Mouse (Mus musculus) small intestine, adult 2 months (tissue): ENCODE measurements around the gene Plekhm2. TPM values are rescaled to one million over a fixed set of nuclear protein-coding genes. Genes with fewer than 3 reads are reported as not detected.

ENCODE experiments used
- H3K27ac ChIP-seq: fragments of 200-500 bp; 2 replicates; pipeline ENCODE4 v1.5.1; 2012; ENCODE audit warnings: low read depth, low read length, control low read depth, inconsistent platforms; ENCODE audit not compliant: insufficient read depth
- H3K27me3 ChIP-seq: fragments of 200-500 bp; 2 replicates; pipeline ENCODE4 v1.6.1; 2012; ENCODE audit warnings: mild to moderate bottlenecking, moderate library complexity, low read length, inconsistent platforms; ENCODE audit not compliant: control insufficient read depth, insufficient read depth
- H3K36me3 ChIP-seq: fragments of 200-500 bp; 2 replicates; pipeline ENCODE4 v1.6.1; 2012; ENCODE audit warnings: mild to moderate bottlenecking, low read length, control low read depth, inconsistent platforms; ENCODE audit not compliant: control insufficient read depth, insufficient read depth
- H3K4me1 ChIP-seq: fragments of 200-500 bp; 2 replicates; pipeline ENCODE4 v1.6.1; 2012; ENCODE audit warnings: low read length, inconsistent platforms, mixed read lengths; ENCODE audit not compliant: control insufficient read depth, insufficient read depth, insufficient read length
- H3K4me3 ChIP-seq: fragments of 200-500 bp; 2 replicates; pipeline ENCODE4 v1.5.1; 2012; ENCODE audit warnings: low read depth, mild to moderate bottlenecking, control low read depth, inconsistent platforms, low read length, moderate library complexity
- CTCF ChIP-seq: fragments of 200-500 bp; IDR thresholded peaks from 2 replicates; pipeline ENCODE4 v1.5.1; 2012; ENCODE audit warnings: low read depth, mild to moderate bottlenecking, control low read depth, inconsistent platforms, low read length, moderate library complexity, mixed read lengths; ENCODE audit not compliant: insufficient replicate concordance, insufficient read length; ENCODE audit errors: extremely low read depth
- POLR2A ChIP-seq: fragments of 200-500 bp; IDR thresholded peaks from 2 replicates; pipeline ENCODE4 v1.6.1; 2012; ENCODE audit warnings: low read depth, mild to moderate bottlenecking, control low read depth, inconsistent platforms, low read length, moderate library complexity
- WGBS: fragments of 180-500 bp; shearing (Covaris S2); methylation state at CpG from one replicate; pipeline ENCODE4 v1.1.7; 2018; 5-methylcytosine and 5-hydroxymethylcytosine counted together
- polyA plus RNA-seq: library from polyadenylated mRNA; depleted of rRNA; stranded (reverse); fragments of >200 nt; gene quantifications from 2 replicates; pipeline ENCODE4 v1.2.3, GENCODE M21; 2012

Gene Plekhm2
- polyA plus RNA-seq, 1 experiment = 17.0 TPM

DNA sequence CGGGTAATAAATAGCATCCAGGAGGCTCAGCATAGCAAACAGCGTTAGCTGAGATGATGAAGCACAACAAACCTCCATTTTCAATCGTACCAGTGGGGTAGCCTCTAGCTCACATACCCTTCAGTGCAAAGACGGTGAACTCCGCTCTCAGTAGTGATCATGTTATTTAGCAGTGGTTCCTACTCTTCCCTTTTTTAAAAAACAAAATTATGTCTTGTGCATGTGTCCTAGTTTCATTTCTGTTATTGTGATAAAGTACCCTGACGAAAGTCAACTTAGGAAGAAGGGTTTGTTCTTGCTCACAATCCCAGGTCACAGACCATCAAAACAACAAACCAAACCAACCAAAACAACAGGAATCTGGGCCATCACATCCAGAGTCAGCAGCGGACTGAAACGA is 18.7 kb downstream of the Plekhm2 start:
- no peak overlapping the region for H3K27ac ChIP-seq

DNA sequence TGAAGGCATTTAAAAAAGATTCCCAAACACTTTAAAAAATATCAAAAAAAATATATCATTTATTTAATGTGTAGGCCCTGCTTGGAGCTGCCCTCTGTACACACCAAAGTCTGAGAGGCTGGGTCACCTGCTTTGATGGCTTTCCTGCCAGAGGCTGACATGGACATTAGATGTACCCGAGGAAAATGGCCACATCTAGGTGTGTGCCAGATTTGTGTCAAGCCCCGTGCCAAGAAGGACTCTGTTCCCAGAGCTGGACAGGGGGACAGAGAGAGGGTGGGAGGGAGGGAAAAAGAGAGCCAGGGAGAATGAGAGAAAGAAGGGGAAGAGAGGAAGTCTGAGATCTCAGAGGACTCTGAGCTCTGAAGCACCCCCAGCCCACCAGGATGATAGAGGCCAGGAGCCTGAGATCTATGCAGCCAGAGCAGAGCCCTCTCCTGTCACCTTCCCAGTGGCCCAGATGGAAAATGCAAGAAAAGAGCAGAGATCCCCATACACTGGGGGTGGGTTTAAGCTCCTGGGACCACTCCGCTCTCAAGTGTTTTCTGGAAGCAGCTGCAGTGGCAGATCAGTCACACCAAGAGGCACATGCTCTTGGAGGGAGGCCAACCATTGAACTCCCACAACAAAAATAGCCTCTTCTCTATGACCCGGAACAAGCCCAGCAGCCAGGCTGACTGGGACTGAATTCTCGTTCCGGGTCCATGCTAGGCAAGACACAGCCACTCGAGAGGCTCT is 21.4 kb downstream of the Plekhm2 start:
- no peaks in the 10 kb centered on the region for H3K27me3 ChIP-seq
- WGBS = 40% methylated on average over 7 of the region's 7 CpGs
- TF ChIP-seq POLR2A (no peak), CTCF (no peak)
- no peak overlapping the region for H3K27ac ChIP-seq
- peaks cover 6% of the 10 kb centered on the region; the same call in 1 of the 2 replicates for H3K36me3 ChIP-seq
- H3K4me3 ChIP-seq = no peak overlapping the region
- peaks cover 6% of the 10 kb centered on the region for H3K4me1 ChIP-seq

More for the DNA sequence above, 18.7 kb downstream of the Plekhm2 start:
- WGBS = 91% methylated on average over 8 of the region's 8 CpGs
- Histone ChIP-seq H3K36me3 (peaks cover 2% of the 10 kb centered on the region; the same call in 1 of the 2 replicates), H3K4me3 (no peak overlapping the region), H3K27me3 (no peaks in the 10 kb centered on the region), H3K4me1 (peaks cover 6% of the 10 kb centered on the region)
- TF ChIP-seq POLR2A = no peak
- no peak for TF ChIP-seq CTCF

DNA sequence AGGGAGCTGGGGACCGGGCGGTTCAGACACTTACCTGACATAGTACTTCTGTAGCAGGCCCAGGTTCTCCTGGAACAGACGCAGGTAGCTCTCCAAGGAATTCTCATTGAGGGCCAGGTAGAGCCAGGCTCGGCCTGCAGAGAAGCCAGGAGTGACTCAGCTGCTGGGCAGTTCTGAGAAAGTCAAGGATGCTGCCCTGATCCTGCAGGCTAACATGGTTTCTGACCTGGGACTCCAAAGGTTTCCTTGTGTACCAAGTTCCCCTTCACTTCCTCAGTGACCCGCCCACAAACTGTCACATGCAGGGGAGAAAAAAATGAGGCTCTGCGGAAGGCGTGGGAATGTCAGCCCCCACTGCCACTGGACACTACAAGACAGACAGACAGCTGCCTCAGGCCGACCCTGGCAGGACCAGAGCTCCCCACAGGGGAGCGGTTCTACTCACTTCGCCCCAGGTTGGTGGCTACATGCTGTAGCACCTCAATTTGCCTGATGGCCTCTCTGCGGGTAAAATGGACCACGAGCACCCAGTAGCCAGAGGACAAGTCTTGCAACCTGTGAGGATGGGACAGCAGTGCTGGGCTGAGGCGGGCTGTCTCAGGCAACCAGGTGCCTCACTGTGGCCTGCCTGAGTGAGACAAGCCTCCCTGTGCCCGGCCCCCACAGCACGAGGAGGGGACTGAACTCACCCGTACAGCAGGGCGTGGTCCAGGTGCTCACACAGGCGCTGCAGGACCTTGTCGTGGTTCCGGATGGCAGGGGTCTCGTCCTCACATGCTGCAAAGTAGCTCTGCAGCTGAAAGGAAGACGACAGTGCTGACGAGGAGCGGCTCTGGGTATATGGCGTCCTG is 22.5 kb downstream of the Plekhm2 start:
- Histone ChIP-seq H3K36me3 (peaks cover 10% of the 10 kb centered on the region; the same call in 1 of the 2 replicates), H3K4me1 (peaks cover 6% of the 10 kb centered on the region), H3K27ac (no peak overlapping the region), H3K4me3 (no peak overlapping the region), H3K27me3 (no peaks in the 10 kb centered on the region)
- 79% methylated on average over 25 of the region's 25 CpGs for WGBS
- TF ChIP-seq CTCF (no peak), POLR2A (no peak)

DNA sequence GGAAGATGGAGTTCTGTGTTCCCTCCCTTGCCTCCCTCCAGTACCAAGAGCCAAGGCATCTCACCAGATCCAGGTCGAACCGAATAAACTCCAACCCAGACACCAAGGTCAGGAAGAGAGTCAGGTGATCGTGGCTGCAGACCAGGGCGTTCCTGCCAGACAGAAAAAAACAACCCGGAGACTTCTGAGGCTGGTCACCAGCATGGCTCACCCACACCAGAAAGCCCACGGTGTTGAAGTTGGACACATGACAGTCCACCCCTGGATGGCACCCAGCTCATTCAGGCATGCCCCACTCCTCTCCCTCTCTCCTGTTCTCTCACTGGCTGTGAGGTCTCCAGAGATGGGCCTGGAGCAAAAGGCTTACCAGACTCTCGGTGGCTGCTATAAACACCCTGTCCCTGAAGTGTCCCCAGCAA is 23.3 kb downstream of the Plekhm2 start:
- Histone ChIP-seq H3K36me3 (peaks cover 14% of the 10 kb centered on the region; the same call in 1 of the 2 replicates), H3K4me1 (peaks cover 6% of the 10 kb centered on the region)
- WGBS = 89% methylated on average over 7 of the region's 7 CpGs

DNA sequence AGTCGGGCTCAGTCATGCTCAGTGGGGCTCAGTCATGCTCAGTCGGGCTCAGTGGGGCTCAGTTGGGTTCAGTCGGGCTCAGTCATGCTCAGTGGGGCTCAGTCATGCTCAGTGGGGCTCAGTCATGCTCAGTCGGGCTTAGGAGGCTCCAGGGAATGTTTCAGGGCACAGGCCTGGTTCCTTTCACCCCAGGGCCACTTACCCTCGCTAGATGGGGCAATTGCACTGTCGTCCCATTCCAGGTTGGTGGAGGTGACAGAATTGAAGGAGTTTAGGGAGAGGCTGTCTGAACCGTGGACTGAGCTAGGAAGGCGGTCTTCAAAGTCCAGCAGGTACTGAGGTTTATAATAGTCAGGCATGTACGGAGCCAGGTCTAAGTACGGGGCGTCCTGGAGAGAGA is 25.2 kb downstream of the Plekhm2 start:
- WGBS = 75% methylated on average over 11 of the region's 11 CpGs
- Histone ChIP-seq H3K4me3 (no peak overlapping the region), H3K4me1 (peaks cover 6% of the 10 kb centered on the region), H3K27me3 (no peaks in the 10 kb centered on the region), H3K27ac (no peak overlapping the region), H3K36me3 (peaks cover 14% of the 10 kb centered on the region; the same call in 1 of the 2 replicates)
- no peak for TF ChIP-seq CTCF
- TF ChIP-seq POLR2A = no peak

More for the DNA sequence above, 23.3 kb downstream of the Plekhm2 start:
- no peaks in the 10 kb centered on the region for H3K27me3 ChIP-seq
- no peak overlapping the region for H3K4me3 ChIP-seq
- no peak overlapping the region for H3K27ac ChIP-seq
- TF ChIP-seq CTCF (no peak), POLR2A (no peak)

DNA sequence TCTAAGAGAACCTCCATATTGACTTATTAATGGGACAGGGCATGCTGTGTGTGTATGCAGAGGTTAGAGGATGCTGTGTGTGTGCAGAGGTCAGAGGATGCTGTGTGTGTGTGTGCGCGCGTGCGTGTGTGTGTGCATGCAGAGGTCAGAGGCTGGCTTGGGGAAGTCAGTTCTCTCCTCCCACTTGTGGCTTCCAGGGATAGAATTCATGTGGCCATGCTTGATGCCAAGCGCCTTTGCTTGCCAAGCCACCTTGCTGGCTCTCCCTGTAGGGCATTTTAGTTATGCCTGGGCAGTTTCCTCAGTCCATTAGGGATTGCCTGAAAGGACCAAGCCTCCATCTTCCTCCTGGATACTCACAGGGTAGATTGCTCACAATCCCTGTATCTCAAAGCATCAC is 28.0 kb downstream of the Plekhm2 start:
- no peak for TF ChIP-seq POLR2A
- peaks cover 24% of the 10 kb centered on the region for H3K36me3 ChIP-seq

DNA sequence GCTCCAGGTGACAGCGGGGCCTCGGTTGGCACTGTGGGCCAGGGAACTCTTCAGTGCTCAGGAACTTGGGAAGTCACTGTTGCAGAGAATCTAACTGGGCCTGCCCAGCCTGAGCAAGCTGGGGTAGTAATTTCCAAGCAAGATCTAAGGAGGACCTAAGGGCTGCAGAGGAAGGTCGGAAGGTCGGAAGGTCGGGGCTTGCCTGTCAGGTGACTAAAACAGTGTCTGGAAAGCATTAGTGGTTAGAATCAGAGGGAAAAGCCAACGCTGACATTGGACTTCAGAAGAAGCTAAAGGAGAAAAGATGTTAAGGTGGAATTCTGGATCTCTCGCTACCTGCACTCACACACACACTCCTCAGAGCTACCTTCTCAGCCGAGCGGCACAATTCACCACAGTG is 28.7 kb downstream of the Plekhm2 start:
- no peak for TF ChIP-seq CTCF
- TF ChIP-seq POLR2A = no peak
- Histone ChIP-seq H3K27ac (no peak overlapping the region), H3K4me1 (no peaks in the 10 kb centered on the region), H3K4me3 (no peak overlapping the region), H3K36me3 (peaks cover 31% of the 10 kb centered on the region), H3K27me3 (no peaks in the 10 kb centered on the region)
- WGBS = 90% methylated on average over 9 of the region's 9 CpGs

More for the DNA sequence above, 28.0 kb downstream of the Plekhm2 start:
- WGBS = 91% methylated on average over 5 of the region's 5 CpGs
- Histone ChIP-seq H3K4me3 (no peak overlapping the region), H3K27ac (no peak overlapping the region), H3K4me1 (no peaks in the 10 kb centered on the region), H3K27me3 (no peaks in the 10 kb centered on the region)
